Mouse (Mus musculus) embryonic fibroblast, embryonic 13.5 days (primary cell): ENCODE measurements at regions not wholly inside any gene's neighbourhood (a gene's known extent, or its start where the extent isn't known, plus 50 kb on each side); places are given as distances from the start of the nearest gene placed in this dataset.

ENCODE experiments used
- CTCF ChIP-seq: IDR thresholded peaks from 2 replicates; pipeline ENCODE4 v1.5.1; 2011; ENCODE audit warnings: mild to moderate bottlenecking, control low read depth, low read length, moderate library complexity, borderline replicate concordance; ENCODE audit not compliant: insufficient read depth
- POLR2A ChIP-seq: IDR thresholded peaks from 2 replicates; pipeline ENCODE4 v1.6.1; 2011; ENCODE audit warnings: low read depth, mild to moderate bottlenecking, control low read depth, low read length, moderate library complexity

- TF ChIP-seq CTCF (no peak), POLR2A (no peak)
Observed at GRCm38 (mm10) chr13:75531566-75531965, 175.0 kb upstream of the Ell2 start.
